Mouse (Mus musculus) hematopoietic stem cell, adult 5-6 weeks (primary cell): Measurements from ENCODE around the gene Cyth1. TPM values are rescaled to one million over a fixed set of nuclear protein-coding genes. Genes with fewer than 3 reads are reported as not detected.
A peak's percentile ranks its signal among the peaks of the same experiment; 100 is the strongest.

Experiments used
- ATAC-seq, 2 experiments: fragments of 125-278 bp in 1 of 2; replicated peaks in 1 of 2; 2 replicates each; pipeline ENCODE4 v1.8.0; 2016 to 2017; ENCODE audit warnings: inconsistent platforms in 2 of 2, mild to moderate bottlenecking in 2 of 2, moderate number of reproducible peaks in 2 of 2, low read depth in 1 of 2, moderate TSS enrichment in 1 of 2; ENCODE audit not compliant: low FRiP score in 2 of 2, poor library complexity in 2 of 2, severe bottlenecking in 2 of 2, insufficient read depth in 1 of 2, low TSS enrichment in 1 of 2
- total RNA-seq: library from RNA; stranded (forward); fragments of 172-1452, 232-1000 nt; gene quantifications from 2 replicates; pipeline ENCODE4 v1.2.3, GENCODE M21; 2017

The Cyth1 gene
- total RNA-seq, 1 experiment from 2014 or later = 48.1 TPM

- no peak for ATAC-seq
Measured at GRCm38 (mm10) chr11:118234500-118234899, 13.9 kb downstream of the Cyth1 start.

GRCm38 (mm10) chr11:118233924-118234323, 14.5 kb downstream of the Cyth1 start:
- ATAC-seq = no peak

- ATAC-seq = peak; percentile 88 to 92
Measured at GRCm38 (mm10) chr11:118232314-118232831, 16.0 kb downstream of the Cyth1 start.

GRCm38 (mm10) chr11:118229941-118230340, 18.5 kb downstream of the Cyth1 start:
- no peak for ATAC-seq

GRCm38 (mm10) chr11:118227650-118228049, 20.7 kb downstream of the Cyth1 start:
- no peak for ATAC-seq

- ATAC-seq = peak; percentile 48 to 60
Measured at GRCm38 (mm10) chr11:118226850-118227249, 21.5 kb downstream of the Cyth1 start.

GRCm38 (mm10) chr11:118225862-118226261, 22.5 kb downstream of the Cyth1 start:
- no peak for ATAC-seq

- ATAC-seq = no peak
Measured at GRCm38 (mm10) chr11:118225056-118225836, 23.1 kb downstream of the Cyth1 start.

GRCm38 (mm10) chr11:118223416-118224067, 24.9 kb downstream of the Cyth1 start:
- ATAC-seq = no peak

- no peak for ATAC-seq
Measured at GRCm38 (mm10) chr11:118222917-118223316, 25.5 kb downstream of the Cyth1 start.

- ATAC-seq = no peak
Measured at GRCm38 (mm10) chr11:118222351-118222885, 26.0 kb downstream of the Cyth1 start.

GRCm38 (mm10) chr11:118220561-118221262, 27.7 kb downstream of the Cyth1 start:
- peak in 1 of 2 experiments; percentile 63; a peak in 1 of 4 replicates for ATAC-seq

- ATAC-seq = no peak
Measured at GRCm38 (mm10) chr11:118219066-118219465, 29.3 kb downstream of the Cyth1 start.

GRCm38 (mm10) chr11:118216468-118216867, 31.9 kb downstream of the Cyth1 start:
- ATAC-seq = no peak

- no peak for ATAC-seq
Measured at GRCm38 (mm10) chr11:118215928-118216458, 32.4 kb downstream of the Cyth1 start.

- ATAC-seq = peak; percentile 20 to 56; a peak in 3 of 4 replicates
Measured at GRCm38 (mm10) chr11:118212636-118213112, 35.7 kb downstream of the Cyth1 start.
